Mouse (Mus musculus): ENCODE data around the gene B020031M17Rik. TPM values are rescaled to one million over a fixed set of nuclear protein-coding genes. Genes with fewer than 3 reads are reported as not detected.
"Not testable (repeated sequence)": the region's sequence is repeated elsewhere in the genome, so short reads cannot be mapped to it uniquely, and the experiment has no call there.

B020031M17Rik gene
- polyA plus RNA-seq, 1 experiment from 2014 or later, result not detected

- peak; percentile 62; the same call in 1 of the 2 replicates for ATAC-seq (ENCODE audit: insufficient number of reproducible peaks, insufficient read depth, low FRiP score, low read depth)
- not testable (repeated sequence) for H3K4me1 ChIP-seq (ENCODE audit: control insufficient read depth in 2 of 2, insufficient read depth in 2 of 2, low read length in 2 of 2); H3K9ac ChIP-seq (ENCODE audit: low read length); H3K9me3 ChIP-seq (ENCODE audit: control insufficient read depth, low read length); H3K27ac ChIP-seq (replicated peaks in 1 of 2; ENCODE audit: control insufficient read depth in 1 of 2, insufficient read depth in 1 of 2, low read depth in 2 of 2, low read length in 2 of 2); H3K36me3 ChIP-seq (ENCODE audit: control insufficient read depth, insufficient read depth, low read length); H3K27me3 ChIP-seq (ENCODE audit: control insufficient read depth, insufficient read depth, low read length)
- 0% methylated on average over 14 of the region's 34 CpGs for WGBS
- H3K4me2 ChIP-seq (ENCODE audit: low read length), result peak overlapping the region; percentile 50
- peak overlapping the region; percentile 30 to 38 for H3K4me3 ChIP-seq (ENCODE audit: control insufficient read depth in 1 of 2, insufficient read depth in 1 of 2, low read depth in 1 of 2, low read length in 2 of 2)
These were observed 14.8 kb upstream of the B020031M17Rik start for GRCm38 (mm10) chr13:119965302-119965952.

DNA sequence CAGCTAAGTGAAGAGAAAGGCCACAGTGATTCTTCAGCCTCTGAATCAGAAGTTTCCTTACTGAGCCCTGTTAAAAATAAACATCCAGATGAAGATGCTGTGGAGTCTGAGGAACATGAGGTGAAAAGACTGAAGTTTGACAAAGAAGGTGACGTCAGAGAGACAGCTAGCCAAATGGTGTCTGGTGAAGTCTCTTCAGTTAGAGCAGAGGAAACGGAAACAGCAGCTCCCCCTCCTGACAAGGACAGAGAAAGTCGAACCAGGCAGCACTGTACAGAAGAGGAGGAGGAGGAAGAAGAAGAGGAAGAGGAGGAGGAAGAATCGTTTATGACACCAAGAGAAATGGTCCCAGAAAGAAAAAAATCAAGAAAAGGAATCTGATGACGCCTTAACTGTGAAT, 12.2 kb upstream of the B020031M17Rik start:
- H3K4me1 ChIP-seq (ENCODE audit: control insufficient read depth in 2 of 2, insufficient read depth in 2 of 2, low read length in 2 of 2); H3K9ac ChIP-seq (ENCODE audit: low read length); H3K36me3 ChIP-seq (ENCODE audit: control insufficient read depth, insufficient read depth, low read length); H3K4me2 ChIP-seq (ENCODE audit: low read length); H3K9me3 ChIP-seq (ENCODE audit: control insufficient read depth, low read length); H3K4me3 ChIP-seq (ENCODE audit: control insufficient read depth in 1 of 2, insufficient read depth in 1 of 2, low read depth in 1 of 2, low read length in 2 of 2); H3K27me3 ChIP-seq (ENCODE audit: control insufficient read depth, insufficient read depth, low read length); H3K27ac ChIP-seq (replicated peaks in 1 of 2; ENCODE audit: control insufficient read depth in 1 of 2, insufficient read depth in 1 of 2, low read depth in 2 of 2, low read length in 2 of 2); ATAC-seq (ENCODE audit: insufficient number of reproducible peaks, insufficient read depth, low FRiP score, low read depth): not testable (repeated sequence)
- WGBS, result no CpG with 5 or more reads among the region's 5 CpGs

- H3K4me1 ChIP-seq (ENCODE audit: control insufficient read depth in 2 of 2, insufficient read depth in 2 of 2, low read length in 2 of 2); H3K4me2 ChIP-seq (ENCODE audit: low read length); H3K27me3 ChIP-seq (ENCODE audit: control insufficient read depth, insufficient read depth, low read length); H3K9ac ChIP-seq (ENCODE audit: low read length); H3K9me3 ChIP-seq (ENCODE audit: control insufficient read depth, low read length); H3K27ac ChIP-seq (replicated peaks in 1 of 2; ENCODE audit: control insufficient read depth in 1 of 2, insufficient read depth in 1 of 2, low read depth in 2 of 2, low read length in 2 of 2); H3K36me3 ChIP-seq (ENCODE audit: control insufficient read depth, insufficient read depth, low read length); H3K4me3 ChIP-seq (ENCODE audit: control insufficient read depth in 1 of 2, insufficient read depth in 1 of 2, low read depth in 1 of 2, low read length in 2 of 2); ATAC-seq (ENCODE audit: insufficient number of reproducible peaks, insufficient read depth, low FRiP score, low read depth): not testable (repeated sequence)
- no CpG with 5 or more reads among the region's 5 CpGs for WGBS
These were observed 5.0 kb upstream of the B020031M17Rik start for GRCm38 (mm10) chr13:119955567-119955966.

DNA sequence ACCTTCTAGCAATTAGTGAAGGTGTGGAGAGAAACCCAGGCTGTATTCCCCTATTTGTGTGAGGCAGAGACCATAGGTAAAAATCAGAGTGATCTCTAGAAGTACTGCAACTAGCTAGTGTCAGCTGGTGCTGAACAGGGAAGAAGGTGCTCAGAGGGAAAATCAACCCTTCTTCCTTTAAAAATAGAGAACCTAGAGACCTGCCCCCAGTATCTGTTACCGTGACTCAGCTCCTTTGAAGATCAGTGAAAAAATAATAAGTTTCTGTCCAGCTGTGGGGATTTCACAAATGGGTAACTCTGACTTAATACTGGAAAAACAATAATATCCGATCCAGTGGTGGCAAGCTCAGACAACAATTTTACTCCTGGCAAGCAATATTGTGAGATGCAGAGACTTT, 4.5 kb upstream of the B020031M17Rik start:
- H3K36me3 ChIP-seq (ENCODE audit: control insufficient read depth, insufficient read depth, low read length); H3K9me3 ChIP-seq (ENCODE audit: control insufficient read depth, low read length); H3K4me3 ChIP-seq (ENCODE audit: control insufficient read depth in 1 of 2, insufficient read depth in 1 of 2, low read depth in 1 of 2, low read length in 2 of 2); H3K4me1 ChIP-seq (ENCODE audit: control insufficient read depth in 2 of 2, insufficient read depth in 2 of 2, low read length in 2 of 2); H3K27me3 ChIP-seq (ENCODE audit: control insufficient read depth, insufficient read depth, low read length); ATAC-seq (ENCODE audit: insufficient number of reproducible peaks, insufficient read depth, low FRiP score, low read depth); H3K27ac ChIP-seq (replicated peaks in 1 of 2; ENCODE audit: control insufficient read depth in 1 of 2, insufficient read depth in 1 of 2, low read depth in 2 of 2, low read length in 2 of 2); H3K4me2 ChIP-seq (ENCODE audit: low read length); H3K9ac ChIP-seq (ENCODE audit: low read length): not testable (repeated sequence)
- WGBS, result 60% methylated on average over 2 of the region's 2 CpGs

GRCm38 (mm10) chr13:119929172-119929571, 21.4 kb downstream of the B020031M17Rik start, which contains the start of gene Gm21761:
Gene Gm21761, minus strand, starts transcription at chr13:119929272.
- not testable (repeated sequence) for H3K4me1 ChIP-seq (ENCODE audit: control insufficient read depth in 2 of 2, insufficient read depth in 2 of 2, low read length in 2 of 2); H3K36me3 ChIP-seq (ENCODE audit: control insufficient read depth, insufficient read depth, low read length); H3K9ac ChIP-seq (ENCODE audit: low read length); H3K4me2 ChIP-seq (ENCODE audit: low read length); ATAC-seq (ENCODE audit: insufficient number of reproducible peaks, insufficient read depth, low FRiP score, low read depth); H3K9me3 ChIP-seq (ENCODE audit: control insufficient read depth, low read length); H3K4me3 ChIP-seq (ENCODE audit: control insufficient read depth in 1 of 2, insufficient read depth in 1 of 2, low read depth in 1 of 2, low read length in 2 of 2); H3K27me3 ChIP-seq (ENCODE audit: control insufficient read depth, insufficient read depth, low read length); H3K27ac ChIP-seq (replicated peaks in 1 of 2; ENCODE audit: control insufficient read depth in 1 of 2, insufficient read depth in 1 of 2, low read depth in 2 of 2, low read length in 2 of 2)
- WGBS, result no CpG with 5 or more reads among the region's 5 CpGs

- not testable (repeated sequence) for H3K9ac ChIP-seq (ENCODE audit: low read length); H3K36me3 ChIP-seq (ENCODE audit: control insufficient read depth, insufficient read depth, low read length); H3K27me3 ChIP-seq (ENCODE audit: control insufficient read depth, insufficient read depth, low read length); H3K9me3 ChIP-seq (ENCODE audit: control insufficient read depth, low read length); H3K4me2 ChIP-seq (ENCODE audit: low read length); H3K4me3 ChIP-seq (ENCODE audit: control insufficient read depth in 1 of 2, insufficient read depth in 1 of 2, low read depth in 1 of 2, low read length in 2 of 2); H3K27ac ChIP-seq (replicated peaks in 1 of 2; ENCODE audit: control insufficient read depth in 1 of 2, insufficient read depth in 1 of 2, low read depth in 2 of 2, low read length in 2 of 2); H3K4me1 ChIP-seq (ENCODE audit: control insufficient read depth in 2 of 2, insufficient read depth in 2 of 2, low read length in 2 of 2); ATAC-seq (ENCODE audit: insufficient number of reproducible peaks, insufficient read depth, low FRiP score, low read depth)
- WGBS, result 67% methylated on average over 2 of the region's 3 CpGs
These were observed 25.8 kb downstream of the B020031M17Rik start for GRCm38 (mm10) chr13:119924597-119925340.

GRCm38 (mm10) chr13:119916966-119917722, 33.5 kb downstream of the B020031M17Rik start:
- H3K27me3 ChIP-seq (ENCODE audit: control insufficient read depth, insufficient read depth, low read length); H3K4me1 ChIP-seq (ENCODE audit: control insufficient read depth in 2 of 2, insufficient read depth in 2 of 2, low read length in 2 of 2); H3K4me3 ChIP-seq (ENCODE audit: control insufficient read depth in 1 of 2, insufficient read depth in 1 of 2, low read depth in 1 of 2, low read length in 2 of 2); ATAC-seq (ENCODE audit: insufficient number of reproducible peaks, insufficient read depth, low FRiP score, low read depth); H3K9ac ChIP-seq (ENCODE audit: low read length); H3K9me3 ChIP-seq (ENCODE audit: control insufficient read depth, low read length); H3K36me3 ChIP-seq (ENCODE audit: control insufficient read depth, insufficient read depth, low read length); H3K27ac ChIP-seq (replicated peaks in 1 of 2; ENCODE audit: control insufficient read depth in 1 of 2, insufficient read depth in 1 of 2, low read depth in 2 of 2, low read length in 2 of 2); H3K4me2 ChIP-seq (ENCODE audit: low read length): not testable (repeated sequence)
- 73% methylated on average over 4 of the region's 5 CpGs for WGBS
